Mouse (Mus musculus) E14TG2a.4 (cell line): ENCODE results near the gene Jmjd8.
A peak's percentile ranks its signal among the peaks of the same experiment; 100 is the strongest.
"Not testable (repeated sequence)": the region's sequence is repeated elsewhere in the genome, so short reads cannot be mapped to it uniquely, and the experiment has no call there.

ENCODE experiments used
- H3K27me3 ChIP-seq: 2 replicates; pipeline ENCODE4 v1.6.1; 2014; ENCODE audit warnings: low read length, control low read depth; ENCODE audit not compliant: insufficient read depth
- H3K36me3 ChIP-seq: 2 replicates; pipeline ENCODE4 v1.6.1; 2014; ENCODE audit warnings: low read length, control low read depth; ENCODE audit not compliant: insufficient read depth
- H3K4me1 ChIP-seq: replicated peaks from 2 replicates; pipeline ENCODE4 v1.6.1; 2014; ENCODE audit warnings: low read depth, low read length, control low read depth
- H3K4me3 ChIP-seq: replicated peaks from 2 replicates; pipeline ENCODE4 v1.5.1; 2014; ENCODE audit warnings: mild to moderate bottlenecking, low read length
- H3K9me3 ChIP-seq: 2 replicates; pipeline ENCODE4 v1.6.1; 2014; ENCODE audit warnings: low read length, control low read depth
- CTCF ChIP-seq: conservative IDR thresholded peaks from 2 replicates; pipeline ENCODE4 v1.5.1; 2014; ENCODE audit warnings: low read length
- NANOG ChIP-seq: IDR thresholded peaks from 2 replicates; pipeline ENCODE4 v1.6.1; 2014; ENCODE audit warnings: borderline replicate concordance, low read length, mixed read lengths
- POU5F1 ChIP-seq: IDR thresholded peaks from 2 replicates; pipeline ENCODE4 v1.6.1; 2014; ENCODE audit warnings: low read length, borderline replicate concordance

The Jmjd8 gene

DNA sequence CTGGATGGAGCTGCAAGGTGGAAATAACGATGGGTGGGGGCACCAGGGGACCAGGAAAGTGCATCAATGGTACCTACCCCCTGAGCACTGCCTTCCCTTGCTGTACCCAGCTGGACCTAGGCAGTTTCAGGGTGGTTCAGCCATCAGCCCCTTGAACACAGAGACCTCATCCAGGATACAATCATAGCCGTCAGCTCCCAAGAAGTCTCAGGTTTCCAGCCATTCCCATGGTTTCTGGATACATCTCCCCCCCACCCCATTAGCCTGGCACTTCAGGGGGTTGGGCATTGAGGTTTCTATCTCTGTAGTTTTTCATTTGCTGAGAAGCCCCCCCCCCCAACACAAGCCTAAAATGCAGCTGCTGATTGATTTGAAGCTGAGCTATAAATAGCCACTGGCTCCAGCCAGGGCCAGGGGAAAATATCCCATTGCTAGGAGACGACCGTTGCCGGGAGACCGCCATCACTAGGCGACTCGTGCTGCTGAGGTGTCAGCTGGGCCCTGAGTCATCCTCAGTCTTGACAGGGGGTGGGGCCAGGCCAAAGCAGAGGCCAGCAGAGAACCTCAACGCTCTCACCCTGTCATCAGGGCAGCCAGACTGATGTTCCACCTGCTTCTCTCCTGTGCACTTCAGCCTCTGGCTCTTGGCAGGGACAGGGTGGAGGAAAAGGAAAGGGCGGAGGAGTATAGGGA, 25.7 kb upstream of the Jmjd8 start:
- Histone ChIP-seq H3K36me3 (no peaks in the 10 kb centered on the region), H3K27me3 (peaks cover 41% of the 10 kb centered on the region), H3K4me1 (peaks cover 13% of the 10 kb centered on the region), H3K4me3 (no peak overlapping the region), H3K9me3 (no peaks in the 10 kb centered on the region)
- no peak for TF ChIP-seq CTCF

- Histone ChIP-seq H3K27me3 (peaks cover 70% of the 10 kb centered on the region), H3K4me1 (peaks cover 22% of the 10 kb centered on the region), H3K9me3 (no peaks in the 10 kb centered on the region), H3K36me3 (no peaks in the 10 kb centered on the region), H3K4me3 (no peak overlapping the region)
- TF ChIP-seq NANOG (no peak), CTCF (no peak), POU5F1 (no peak)
Measured at GRCm38 (mm10) chr17:25806507-25806906, 22.2 kb upstream of the Jmjd8 start.

DNA sequence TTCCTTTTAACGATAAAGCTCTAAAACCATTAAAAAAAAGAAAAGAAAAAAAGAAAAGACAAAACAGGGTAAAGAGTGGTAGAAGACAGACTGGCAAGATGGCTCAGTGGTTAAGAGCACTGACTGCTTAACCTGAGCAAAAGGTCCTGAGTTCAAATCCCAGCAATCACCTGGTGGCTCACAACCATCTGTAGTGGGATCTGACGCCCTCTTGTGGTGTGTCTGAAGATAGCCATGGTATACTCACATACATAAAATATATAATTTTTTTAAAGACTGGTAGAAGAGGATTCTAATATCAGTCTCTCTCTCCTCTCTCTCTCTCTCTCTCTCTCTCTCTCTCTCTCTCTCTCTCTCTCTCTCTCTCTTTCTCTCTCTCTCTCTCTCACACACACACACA, 21.2 kb upstream of the Jmjd8 start:
- peaks cover 22% of the 10 kb centered on the region for H3K4me1 ChIP-seq
- H3K27me3 ChIP-seq, result peaks cover 71% of the 10 kb centered on the region
- not testable (repeated sequence) for H3K9me3 ChIP-seq, H3K36me3 ChIP-seq, H3K4me3 ChIP-seq
- TF ChIP-seq CTCF, result 0 out of 2 replicates have a peak, but pooled peaks have one; percentile 12

GRCm38 (mm10) chr17:25808028-25808427, 20.6 kb upstream of the Jmjd8 start:
- H3K4me1 ChIP-seq, result peaks cover 20% of the 10 kb centered on the region
- 0 out of 2 replicates have a peak, but pooled peaks cover 6% of the 10 kb centered on the region for H3K9me3 ChIP-seq
- TF ChIP-seq POU5F1 (no peak), CTCF (no peak), NANOG (no peak)
- H3K27me3 ChIP-seq, result peaks cover 71% of the 10 kb centered on the region
- H3K4me3 ChIP-seq, result peak overlapping the region; percentile 92
- H3K36me3 ChIP-seq, result no peaks in the 10 kb centered on the region

- no peaks in the 10 kb centered on the region for H3K36me3 ChIP-seq
- 0 out of 2 replicates have a peak, but pooled peaks cover 8% of the 10 kb centered on the region for H3K9me3 ChIP-seq
- TF ChIP-seq POU5F1 (no peak), NANOG (no peak), CTCF (no peak)
- H3K4me1 ChIP-seq, result peaks cover 18% of the 10 kb centered on the region
- peaks cover 67% of the 10 kb centered on the region for H3K27me3 ChIP-seq
- peak within 1 kb of the TSS; percentile 92 for H3K4me3 ChIP-seq
Measured at GRCm38 (mm10) chr17:25808789-25809605, 19.7 kb upstream of the Jmjd8 start, which contains the start of gene Fbxl16. Fbxl16 (plus strand) TSS chr17:25809085.

GRCm38 (mm10) chr17:25809606-25810340, 18.9 kb upstream of the Jmjd8 start:
- H3K4me1 ChIP-seq, result peaks cover 18% of the 10 kb centered on the region
- H3K4me3 ChIP-seq, result peak overlapping the region; percentile 92
- TF ChIP-seq POU5F1, result no peak
- no peak for TF ChIP-seq NANOG
- H3K27me3 ChIP-seq, result peaks cover 71% of the 10 kb centered on the region
- H3K9me3 ChIP-seq, result 0 out of 2 replicates have a peak, but pooled peaks cover 8% of the 10 kb centered on the region
- no peaks in the 10 kb centered on the region for H3K36me3 ChIP-seq

DNA sequence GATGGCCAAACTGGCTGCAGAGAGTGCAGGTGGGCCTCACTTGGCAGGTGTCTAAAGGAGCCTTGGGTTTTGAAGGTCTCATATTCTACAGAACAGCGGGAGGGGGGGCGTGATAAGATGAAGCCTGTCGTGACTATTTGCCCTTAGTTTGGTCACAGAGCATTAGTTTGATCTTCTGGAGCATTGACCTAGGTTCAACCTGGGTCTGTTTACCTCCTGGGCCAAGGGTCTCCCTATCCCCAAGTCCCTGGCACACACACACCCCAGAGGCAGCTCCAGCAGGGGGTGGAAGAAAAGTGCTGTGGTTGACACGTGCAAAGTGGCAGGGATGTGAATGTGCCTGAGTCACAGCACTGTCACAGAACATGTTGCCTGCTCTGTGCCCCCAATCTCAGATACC, 17.8 kb upstream of the Jmjd8 start:
- H3K27me3 ChIP-seq, result peaks cover 78% of the 10 kb centered on the region
- H3K36me3 ChIP-seq, result no peaks in the 10 kb centered on the region
- H3K4me3 ChIP-seq, result no peak overlapping the region
- TF ChIP-seq NANOG, result no peak
- no peak for TF ChIP-seq POU5F1
- TF ChIP-seq CTCF, result no peak
- H3K4me1 ChIP-seq, result peaks cover 18% of the 10 kb centered on the region
- 0 out of 2 replicates have a peak, but pooled peaks cover 8% of the 10 kb centered on the region for H3K9me3 ChIP-seq

DNA sequence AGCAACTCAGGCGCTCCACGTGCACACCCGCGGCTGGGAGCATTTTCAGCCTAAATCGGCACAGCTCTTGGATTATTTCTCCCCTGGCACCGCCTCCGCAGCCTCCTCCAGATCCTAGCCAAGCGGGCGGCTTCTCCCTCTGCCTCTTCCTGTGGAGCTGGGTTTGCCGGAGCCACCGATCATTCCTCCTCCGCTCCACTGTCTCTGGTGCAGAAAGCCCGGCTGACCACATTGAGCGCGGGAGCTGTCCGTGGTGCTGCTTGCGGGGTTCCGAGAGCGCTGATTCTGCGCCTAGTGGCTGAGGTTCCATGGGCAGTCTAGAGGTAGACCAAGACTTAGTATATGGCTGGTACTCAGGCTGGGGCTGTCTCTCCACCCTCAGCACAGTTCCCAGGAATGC, 15.2 kb upstream of the Jmjd8 start:
- no peaks in the 10 kb centered on the region for H3K36me3 ChIP-seq
- H3K4me1 ChIP-seq, result peaks cover 34% of the 10 kb centered on the region
- H3K27me3 ChIP-seq, result peaks cover 91% of the 10 kb centered on the region
- 0 out of 2 replicates have a peak, but pooled peaks cover 8% of the 10 kb centered on the region for H3K9me3 ChIP-seq
- peak overlapping the region; percentile 51 for H3K4me3 ChIP-seq
- TF ChIP-seq POU5F1 (no peak), CTCF (peak; percentile 38)
